Mouse (Mus musculus) kidney, embryonic 14.5 days (tissue): ENCODE results near the gene Eef2k. TPM values are rescaled to one million over a fixed set of nuclear protein-coding genes. Genes with fewer than 3 reads are reported as not detected.
A peak's percentile ranks its signal among the peaks of the same experiment; 100 is the strongest.

ENCODE experiments used
- ATAC-seq: fragments of 200-750 bp; cut with Nextera tagmentation; 2 replicates; pipeline ENCODE4 v1.8.0; 2017; ENCODE audit warnings: moderate number of reproducible peaks, mild to moderate bottlenecking, moderate TSS enrichment, moderate library complexity; ENCODE audit not compliant: low FRiP score, low TSS enrichment
- H3K27ac ChIP-seq: fragments of 300-500 bp; sonication (generic); 2 replicates; pipeline ENCODE4 v1.5.1; 2014; ENCODE audit warnings: low read depth, mild to moderate bottlenecking, low read length, moderate library complexity, mixed read lengths
- H3K27me3 ChIP-seq: fragments of 300-500 bp; sonication (generic); 2 replicates; pipeline ENCODE4 v1.6.1; 2014; ENCODE audit warnings: mild to moderate bottlenecking, low read length; ENCODE audit not compliant: control insufficient read depth, insufficient read depth
- H3K36me3 ChIP-seq: fragments of 300-500 bp; sonication (generic); 2 replicates; pipeline ENCODE4 v1.6.1; 2014; ENCODE audit warnings: low read length, mixed read lengths; ENCODE audit not compliant: control insufficient read depth, insufficient read depth
- H3K4me1 ChIP-seq: fragments of 300-500 bp; sonication (generic); 2 replicates; pipeline ENCODE4 v1.6.1; 2014; ENCODE audit warnings: low read length, mixed read lengths; ENCODE audit not compliant: control insufficient read depth, insufficient read depth
- H3K4me2 ChIP-seq: fragments of 300-500 bp; sonication (generic); replicated peaks from 2 replicates; pipeline ENCODE4 v1.6.1; 2014; ENCODE audit warnings: low read depth, mild to moderate bottlenecking, low read length
- H3K4me3 ChIP-seq: fragments of 300-500 bp; sonication (generic); 2 replicates; pipeline ENCODE4 v1.5.1; 2014; ENCODE audit warnings: mild to moderate bottlenecking, low read length
- H3K9ac ChIP-seq: fragments of 300-500 bp; sonication (generic); 2 replicates; pipeline ENCODE4 v1.6.1; 2014; ENCODE audit warnings: low read depth, mild to moderate bottlenecking, low read length, moderate library complexity
- H3K9me3 ChIP-seq: fragments of 300-500 bp; sonication (generic); 2 replicates; pipeline ENCODE4 v1.6.1; 2016; ENCODE audit warnings: low read length; ENCODE audit not compliant: control insufficient read depth
- WGBS: fragments of 180-500 bp; shearing (Covaris S2); extraction: QIAGEN DNeasy Blood & Tissue Kit; methylation state at CpG from one replicate; pipeline ENCODE4 v1.1.7; 2014; 5-methylcytosine and 5-hydroxymethylcytosine counted together
- polyA plus RNA-seq: library from polyadenylated mRNA; unstranded; fragments of >200 nt; fragmentation: Nextera tagmentation; extraction: Ambion mirVana; gene quantifications from 2 replicates; pipeline ENCODE4 v1.2.1, GENCODE M21; 2014

The Eef2k gene
- polyA plus RNA-seq, 1 experiment from 2014 or later = 8.6 TPM

GRCm38 (mm10) chr7:120870431-120871008 lies 27.9 kb downstream of the Eef2k start:
- Histone ChIP-seq H3K27ac (no peak overlapping the region), H3K4me1 (peaks cover 11% of the 10 kb centered on the region), H3K9ac (no peak overlapping the region), H3K9me3 (no peaks in the 10 kb centered on the region), H3K4me2 (no peak overlapping the region), H3K36me3 (no peaks in the 10 kb centered on the region), H3K4me3 (no peak overlapping the region), H3K27me3 (no peaks in the 10 kb centered on the region)
- ATAC-seq = no peak
- WGBS = 59% methylated on average over 5 of the region's 5 CpGs

GRCm38 (mm10) chr7:120873083-120873482 lies 30.5 kb downstream of the Eef2k start:
- WGBS = 80% methylated on average over 12 of the region's 12 CpGs
- H3K4me2 ChIP-seq = no peak overlapping the region
- H3K27ac ChIP-seq = no peak overlapping the region
- H3K4me1 ChIP-seq = peaks cover 7% of the 10 kb centered on the region
- H3K4me3 ChIP-seq = no peak overlapping the region
- ATAC-seq = no peak
- H3K36me3 ChIP-seq = no peaks in the 10 kb centered on the region
- no peak overlapping the region for H3K9ac ChIP-seq
- H3K9me3 ChIP-seq = no peaks in the 10 kb centered on the region
- no peaks in the 10 kb centered on the region for H3K27me3 ChIP-seq

GRCm38 (mm10) chr7:120874021-120874420 lies 31.4 kb downstream of the Eef2k start:
- Histone ChIP-seq H3K27ac (no peak overlapping the region), H3K4me1 (peaks cover 7% of the 10 kb centered on the region), H3K4me2 (no peak overlapping the region), H3K9ac (no peak overlapping the region), H3K9me3 (no peaks in the 10 kb centered on the region), H3K4me3 (no peak overlapping the region), H3K27me3 (no peaks in the 10 kb centered on the region), H3K36me3 (no peaks in the 10 kb centered on the region)
- WGBS = 92% methylated on average over 3 of the region's 3 CpGs
- no peak for ATAC-seq

GRCm38 (mm10) chr7:120874764-120875539 lies 32.3 kb downstream of the Eef2k start:
- ATAC-seq = peak; percentile 64; the same call in 1 of the 2 replicates
- H3K4me2 ChIP-seq = no peak overlapping the region
- H3K4me1 ChIP-seq = 0 out of 2 replicates have a peak, but pooled peaks cover 2% of the 10 kb centered on the region
- no peak overlapping the region for H3K4me3 ChIP-seq
- no peak overlapping the region for H3K9ac ChIP-seq
- no peaks in the 10 kb centered on the region for H3K36me3 ChIP-seq
- no peak overlapping the region for H3K27ac ChIP-seq
- 73% methylated on average over 7 of the region's 7 CpGs for WGBS
- H3K27me3 ChIP-seq = no peaks in the 10 kb centered on the region
- H3K9me3 ChIP-seq = no peaks in the 10 kb centered on the region

GRCm38 (mm10) chr7:120875540-120876388 lies 33.1 kb downstream of the Eef2k start:
- 0 out of 2 replicates have a peak, but pooled peaks cover 2% of the 10 kb centered on the region for H3K4me1 ChIP-seq
- H3K27ac ChIP-seq = no peak overlapping the region
- 63% methylated on average over 3 of the region's 3 CpGs for whole genome bisulfite sequencing
- no peaks in the 10 kb centered on the region for H3K9me3 ChIP-seq
- no peak overlapping the region for H3K4me3 ChIP-seq
- no peak overlapping the region for H3K4me2 ChIP-seq
- H3K36me3 ChIP-seq = no peaks in the 10 kb centered on the region
- H3K27me3 ChIP-seq = no peaks in the 10 kb centered on the region
- H3K9ac ChIP-seq = no peak overlapping the region
- peak; percentile 64; the same call in 1 of the 2 replicates for ATAC-seq

- 76% methylated on average over 6 of the region's 6 CpGs for WGBS
- Histone ChIP-seq H3K27ac (no peak overlapping the region), H3K4me3 (no peak overlapping the region), H3K4me1 (0 out of 2 replicates have a peak, but pooled peaks cover 2% of the 10 kb centered on the region), H3K4me2 (no peak overlapping the region), H3K36me3 (no peaks in the 10 kb centered on the region), H3K27me3 (no peaks in the 10 kb centered on the region), H3K9ac (no peak overlapping the region), H3K9me3 (no peaks in the 10 kb centered on the region)
- no peak for ATAC-seq
These were observed 35.6 kb downstream of the Eef2k start for GRCm38 (mm10) chr7:120878271-120878670.

- H3K4me3 ChIP-seq = no peak overlapping the region
- no peak for ATAC-seq
- H3K27me3 ChIP-seq = no peaks in the 10 kb centered on the region
- H3K36me3 ChIP-seq = peaks cover 6% of the 10 kb centered on the region; the same call in 1 of the 2 replicates
- H3K9ac ChIP-seq = no peak overlapping the region
- H3K4me1 ChIP-seq = 0 out of 2 replicates have a peak, but pooled peaks cover 2% of the 10 kb centered on the region
- peaks cover 4% of the 10 kb centered on the region; the same call in 1 of the 2 replicates for H3K9me3 ChIP-seq
- H3K27ac ChIP-seq = no peak overlapping the region
- 100% methylated on average over 3 of the region's 3 CpGs for WGBS
- H3K4me2 ChIP-seq = no peak overlapping the region
These were observed 37.3 kb downstream of the Eef2k start for GRCm38 (mm10) chr7:120879972-120880371.

GRCm38 (mm10) chr7:120880770-120881169 lies 38.1 kb downstream of the Eef2k start:
- Histone ChIP-seq H3K9ac (no peak overlapping the region), H3K27me3 (no peaks in the 10 kb centered on the region), H3K4me3 (no peak overlapping the region), H3K36me3 (peaks cover 7% of the 10 kb centered on the region; the same call in 1 of the 2 replicates), H3K4me1 (0 out of 2 replicates have a peak, but pooled peaks cover 2% of the 10 kb centered on the region), H3K9me3 (peaks cover 4% of the 10 kb centered on the region; the same call in 1 of the 2 replicates), H3K4me2 (no peak overlapping the region), H3K27ac (no peak overlapping the region)
- 93% methylated on average over 4 of the region's 4 CpGs for WGBS
- ATAC-seq = no peak
